Mouse (Mus musculus) layer of hippocampus, adult 2 months (tissue): ENCODE measurements at regions not wholly inside any gene's neighbourhood (a gene's known extent, or its start where the extent isn't known, plus 50 kb on each side); places are given as distances from the start of the nearest gene placed in this dataset.

Experiments
- DNase-seq, 2 experiments: peaks; one replicate each; pipeline ENCODE4 v3.0.0; 2022; ENCODE audit warnings: low spot score in 2 of 2
- H3K27ac ChIP-seq: fragments of 200-600 bp; 2 replicates; pipeline ENCODE4 v1.8.1; 2022
- H3K4me3 ChIP-seq: fragments of 200-600 bp; 2 replicates; pipeline ENCODE4 v1.8.1; 2022; ENCODE audit warnings: mild to moderate bottlenecking
- CTCF ChIP-seq: fragments of 200-600 bp; conservative IDR thresholded peaks from 2 replicates; pipeline ENCODE4 v1.8.1; 2022; ENCODE audit warnings: antibody characterized with exemption, mild to moderate bottlenecking, moderate library complexity

- TF ChIP-seq CTCF = no peak
- DNase-seq = peak; percentile 71 to 85
- Histone ChIP-seq H3K27ac (peak overlapping the region; percentile 49), H3K4me3 (no peak overlapping the region)
These were observed 181.9 kb upstream of the Ncam1 start for GRCm38 (mm10) chr9:49980344-49981207.

DNA sequence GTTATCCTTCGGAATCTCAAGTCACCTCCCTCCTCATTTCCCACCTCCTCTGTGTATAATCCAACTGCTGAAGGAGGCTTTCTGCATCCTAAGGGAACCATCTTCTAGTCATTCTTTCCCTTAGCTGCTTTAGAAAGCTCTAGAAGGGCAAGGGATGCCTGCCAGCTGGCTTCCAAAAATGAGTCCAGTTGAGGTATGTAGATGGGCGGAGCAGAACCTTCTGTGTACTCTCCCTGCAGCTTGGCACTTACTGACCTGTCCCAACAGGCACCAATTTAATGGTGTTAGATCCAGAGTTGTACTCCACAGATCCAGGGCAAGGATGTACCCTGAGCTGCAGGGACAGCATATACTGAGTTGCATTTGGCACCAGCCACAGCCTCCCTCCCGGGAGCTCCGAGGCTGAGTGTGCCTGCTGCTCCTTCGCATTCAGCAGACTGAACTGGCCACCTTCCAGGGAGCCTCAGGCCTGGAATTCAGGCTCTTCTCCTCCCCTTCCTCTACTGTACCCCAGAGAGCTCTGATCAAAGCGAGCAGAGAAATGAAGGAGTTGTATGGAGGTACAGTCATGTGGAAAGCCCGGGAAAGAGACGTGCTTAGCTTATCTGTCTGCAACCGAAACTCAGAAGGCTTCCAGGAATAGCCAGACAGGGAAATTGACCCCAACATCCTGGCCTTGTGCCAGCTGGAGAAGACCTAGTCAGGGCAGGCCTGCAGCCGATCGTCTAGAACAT is 177.4 kb upstream of the Ncam1 start:
- peak overlapping the region; percentile 43 for H3K27ac ChIP-seq

GRCm38 (mm10) chr9:49973974-49974495 is 175.3 kb upstream of the Ncam1 start:
- Histone ChIP-seq H3K27ac (no peak overlapping the region), H3K4me3 (no peak overlapping the region)
- TF ChIP-seq CTCF = no peak
- no peak for DNase-seq

More for the DNA sequence above, 177.4 kb upstream of the Ncam1 start:
- peak; percentile 27 to 46 for DNase-seq
- H3K4me3 ChIP-seq = no peak overlapping the region; the same call in 1 of the 2 replicates
- TF ChIP-seq CTCF = no peak

DNA sequence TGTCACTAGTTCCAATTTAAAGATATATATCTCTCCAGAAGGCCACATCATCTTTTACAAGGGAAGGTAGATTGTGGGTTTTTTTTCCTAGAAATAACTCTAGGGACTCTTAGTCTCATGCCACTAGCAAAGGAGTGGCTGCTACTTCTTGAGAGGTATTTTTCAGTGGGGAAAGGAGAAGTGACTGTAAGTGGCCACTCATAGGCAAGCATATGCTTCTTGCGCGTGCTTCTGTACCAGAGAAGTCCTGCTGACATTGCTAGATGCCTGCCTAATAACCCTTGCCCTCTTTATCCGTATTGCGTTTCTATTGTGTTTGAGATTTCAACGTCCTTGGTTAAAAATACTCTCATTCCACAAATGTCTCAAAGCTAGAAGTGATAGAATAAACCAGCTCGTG is 170.7 kb upstream of the Ncam1 start:
- H3K4me3 ChIP-seq = no peak overlapping the region
- H3K27ac ChIP-seq = no peak overlapping the region
- DNase-seq = no peak
- TF ChIP-seq CTCF = no peak

GRCm38 (mm10) chr9:49964666-49965065 is 165.9 kb upstream of the Ncam1 start:
- no peak overlapping the region for H3K4me3 ChIP-seq
- H3K27ac ChIP-seq = no peak overlapping the region
- TF ChIP-seq CTCF = no peak
- DNase-seq = no peak

DNA sequence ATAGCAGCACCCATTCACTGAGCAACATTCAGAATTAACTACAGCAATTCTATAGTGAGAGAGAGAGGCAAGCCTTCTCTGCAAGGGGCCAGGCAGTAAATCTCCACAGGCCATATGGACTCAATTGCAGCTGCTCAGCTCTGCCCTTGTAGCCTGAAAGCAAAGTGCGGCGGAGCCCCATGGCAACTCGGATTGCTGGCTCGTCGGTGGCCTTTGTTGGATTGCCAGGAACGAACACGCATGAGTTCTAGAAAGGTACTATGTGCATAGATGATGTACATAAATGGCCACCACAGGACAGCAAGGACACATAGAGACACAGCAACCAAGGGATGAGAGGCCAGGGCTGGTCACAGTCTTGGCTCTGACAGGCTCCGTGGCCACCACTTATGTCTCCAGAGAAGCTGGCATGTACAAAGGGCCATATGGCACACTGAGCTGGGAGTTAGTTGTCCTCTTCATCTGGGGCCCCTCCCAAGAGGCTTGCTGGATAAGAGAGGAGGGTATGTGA is 163.9 kb upstream of the Ncam1 start:
- no peak for TF ChIP-seq CTCF
- no peak overlapping the region for H3K27ac ChIP-seq
- no peak for DNase-seq
- no peak overlapping the region for H3K4me3 ChIP-seq

- DNase-seq = peak in 1 of 2 experiments; percentile 8
- no peak overlapping the region for H3K27ac ChIP-seq
- no peak overlapping the region for H3K4me3 ChIP-seq
- no peak for TF ChIP-seq CTCF
These were observed 163.2 kb upstream of the Ncam1 start for GRCm38 (mm10) chr9:49961965-49962364.

DNA sequence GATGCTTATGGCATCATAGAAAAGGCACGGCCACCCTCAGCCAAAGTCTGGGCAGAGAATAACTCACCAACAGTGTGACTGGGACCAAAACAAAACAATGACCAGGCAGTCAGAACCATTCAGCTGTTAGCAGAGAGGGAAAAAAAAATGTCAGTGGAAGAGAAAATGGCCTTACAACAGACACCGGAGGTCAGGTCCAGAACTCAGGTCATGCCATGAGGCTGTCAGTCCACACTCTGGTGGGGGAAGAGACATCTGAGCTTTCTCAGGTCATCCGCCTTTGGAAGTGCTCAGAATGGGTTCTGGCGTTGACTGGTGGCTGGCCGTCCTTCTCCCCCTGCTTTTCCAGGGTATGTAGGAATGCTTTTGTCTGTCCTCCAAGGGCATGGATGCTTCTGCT is 162.6 kb upstream of the Ncam1 start:
- H3K27ac ChIP-seq = no peak overlapping the region

DNA sequence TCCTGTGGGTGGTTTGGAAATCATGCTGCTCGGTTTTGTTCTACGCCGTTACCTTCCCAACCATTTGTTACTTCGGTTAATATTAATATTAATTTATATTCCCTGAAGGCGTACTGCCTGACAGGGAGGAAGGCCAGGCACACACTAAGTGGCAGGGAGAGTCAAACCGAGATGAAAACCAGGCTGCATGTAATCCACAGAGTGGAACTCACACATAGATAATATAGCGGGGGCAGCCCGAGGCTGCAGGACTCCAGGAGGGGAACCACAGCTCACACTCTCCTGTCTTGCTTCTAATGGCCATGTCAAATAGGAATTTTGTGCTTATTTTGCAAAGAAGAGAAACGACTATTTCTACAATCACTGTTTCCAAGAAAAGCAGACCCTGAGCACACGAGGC is 161.3 kb upstream of the Ncam1 start:
- TF ChIP-seq CTCF = no peak
- H3K27ac ChIP-seq = no peak overlapping the region
- H3K4me3 ChIP-seq = no peak overlapping the region
- no peak for DNase-seq

More for the DNA sequence above, 162.6 kb upstream of the Ncam1 start:
- DNase-seq = no peak
- no peak for TF ChIP-seq CTCF
- no peak overlapping the region for H3K4me3 ChIP-seq

DNA sequence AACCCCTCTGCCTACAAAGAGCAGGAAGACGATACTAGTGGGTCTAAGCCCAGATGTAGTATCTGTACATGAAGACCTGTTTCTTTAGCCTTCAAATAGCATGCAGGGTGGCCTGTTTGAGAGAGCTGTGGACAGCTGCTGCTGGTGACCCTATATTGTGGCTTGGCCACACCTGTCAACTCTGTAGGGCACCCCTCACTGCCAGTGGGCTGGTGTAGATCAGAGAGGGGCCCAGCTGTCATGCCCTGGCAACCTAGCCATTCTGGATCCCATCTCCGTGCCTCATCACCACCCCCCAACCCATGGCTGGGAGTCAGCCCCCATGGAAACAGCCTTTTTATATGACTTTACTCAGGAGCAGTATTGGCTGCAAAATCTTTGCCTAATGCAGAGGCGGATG is 160.2 kb upstream of the Ncam1 start:
- DNase-seq = no peak

GRCm38 (mm10) chr9:49954601-49955000 is 155.9 kb upstream of the Ncam1 start:
- H3K4me3 ChIP-seq = no peak overlapping the region
- TF ChIP-seq CTCF = no peak
- H3K27ac ChIP-seq = no peak overlapping the region
- no peak for DNase-seq

More for the DNA sequence above, 160.2 kb upstream of the Ncam1 start:
- TF ChIP-seq CTCF = no peak
- no peak overlapping the region for H3K27ac ChIP-seq
- H3K4me3 ChIP-seq = no peak overlapping the region

- Histone ChIP-seq H3K27ac (no peak overlapping the region), H3K4me3 (no peak overlapping the region)
- DNase-seq = no peak
- TF ChIP-seq CTCF = no peak
These were observed 151.6 kb upstream of the Ncam1 start for GRCm38 (mm10) chr9:49950321-49950720.

GRCm38 (mm10) chr9:49948546-49948945 is 149.8 kb upstream of the Ncam1 start:
- H3K27ac ChIP-seq = no peak overlapping the region
- no peak for DNase-seq
- no peak overlapping the region for H3K4me3 ChIP-seq
- no peak for TF ChIP-seq CTCF
